Mouse (Mus musculus): ENCODE measurements at regions not wholly inside any gene's neighbourhood (a gene's known extent, or its start where the extent isn't known, plus 50 kb on each side); places are given as distances from the start of the nearest gene placed in this dataset.

DNA sequence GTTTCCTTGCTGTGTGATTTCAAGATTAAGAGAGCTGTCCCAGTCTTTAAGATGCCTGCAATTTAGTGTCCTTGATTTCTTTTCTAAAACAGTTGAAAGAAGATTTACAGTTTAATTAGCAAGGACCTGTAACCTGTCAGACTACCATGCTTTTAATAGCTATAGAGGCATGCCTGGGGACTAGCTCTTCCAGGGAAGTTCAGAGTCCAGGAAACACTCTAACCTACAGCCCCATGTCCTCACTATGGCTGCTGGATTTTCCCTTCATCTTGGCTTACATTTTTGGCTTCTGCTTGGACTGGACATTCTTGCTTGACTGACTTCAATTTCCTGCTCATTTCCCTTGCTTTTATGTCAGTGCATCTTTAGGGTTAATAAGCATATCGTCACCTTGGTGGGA lies 61.7 kb upstream of the Mtpn start:
- 82% methylated on average over 1 of the region's 1 CpGs for WGBS
- no peak overlapping the region for H3K4me3 ChIP-seq (replicated peaks)
- no peak for ATAC-seq (ENCODE audit: low FRiP score)

DNA sequence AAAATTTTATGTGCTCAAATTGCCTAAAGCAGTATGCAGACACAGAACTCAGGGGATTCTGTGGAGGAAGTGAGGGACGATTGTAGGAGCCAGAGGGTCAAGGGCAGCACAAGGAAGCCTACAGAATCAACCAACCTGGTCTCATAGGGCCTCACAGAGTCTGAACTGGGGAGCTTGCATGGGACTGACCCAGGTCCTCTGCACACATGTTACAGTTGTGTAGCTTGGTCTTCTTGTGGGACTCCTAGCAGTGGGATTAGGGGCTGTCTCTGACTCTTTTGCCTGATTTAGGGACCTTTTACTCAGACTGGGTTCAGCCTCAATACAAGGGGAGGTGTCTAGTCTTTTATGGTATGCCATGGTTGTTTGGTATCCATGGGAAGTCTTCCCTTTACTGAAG lies 60.2 kb upstream of the Mtpn start:
- Histone ChIP-seq H3K9me3 (no peaks in the 10 kb centered on the region), H3K36me3 (replicated peaks) (no peaks in the 10 kb centered on the region), H3K4me2 (no peak overlapping the region), H3K4me1 (no peaks in the 10 kb centered on the region), H3K27me3 (no peaks in the 10 kb centered on the region), H3K9ac (no peak overlapping the region), H3K4me3 (replicated peaks) (no peak overlapping the region), H3K27ac (no peak overlapping the region)
- ATAC-seq (ENCODE audit: low FRiP score), result no peak
- 75% methylated on average over 1 of the region's 1 CpGs for WGBS

More for the DNA sequence above, 61.7 kb upstream of the Mtpn start:
- no peaks in the 10 kb centered on the region for H3K4me1 ChIP-seq
- no peaks in the 10 kb centered on the region for H3K27me3 ChIP-seq
- H3K4me2 ChIP-seq, result no peak overlapping the region
- no peak overlapping the region for H3K9ac ChIP-seq
- H3K36me3 ChIP-seq (replicated peaks), result no peaks in the 10 kb centered on the region
- no peaks in the 10 kb centered on the region for H3K9me3 ChIP-seq
- H3K27ac ChIP-seq, result no peak overlapping the region

DNA sequence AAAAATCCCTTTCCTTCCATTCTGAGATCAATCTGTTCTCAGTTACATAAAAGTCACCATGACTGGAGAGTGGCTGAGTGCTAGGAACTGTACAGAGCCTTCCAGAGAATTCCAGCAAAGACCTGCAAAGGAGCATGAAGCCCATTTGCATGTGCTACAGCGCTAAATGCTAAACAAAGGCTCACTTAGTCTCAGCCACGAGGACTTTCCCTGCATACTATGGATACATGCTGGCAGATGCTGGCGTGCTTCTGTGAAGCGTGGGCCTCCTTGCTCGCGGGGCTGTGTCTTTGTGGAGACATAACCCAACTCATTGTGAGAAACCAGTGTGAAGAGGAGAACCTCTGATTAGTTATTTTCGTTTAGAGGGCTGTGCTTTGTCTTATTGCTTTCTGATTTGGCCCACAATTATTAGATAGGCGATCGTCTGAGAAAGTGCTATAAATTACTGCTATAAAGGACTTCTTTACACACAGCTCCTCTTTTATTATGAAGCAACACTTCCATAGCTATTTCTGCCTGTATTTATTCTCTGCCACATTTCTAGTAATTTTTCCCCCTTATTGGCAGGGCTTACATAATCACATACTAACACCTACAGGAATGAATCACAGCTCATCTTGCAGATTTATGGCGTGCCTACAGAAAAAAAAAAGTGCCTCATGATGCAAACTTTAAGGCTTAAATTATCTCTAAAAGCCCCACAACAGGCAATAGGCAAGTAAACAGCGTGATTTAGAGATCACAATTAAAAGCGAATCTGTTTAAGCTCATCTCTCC lies 58.9 kb upstream of the Mtpn start:
- ATAC-seq (ENCODE audit: low FRiP score), result no peak
- Histone ChIP-seq H3K9ac (no peak overlapping the region), H3K9me3 (no peaks in the 10 kb centered on the region), H3K27me3 (no peaks in the 10 kb centered on the region), H3K4me2 (no peak overlapping the region), H3K4me1 (no peaks in the 10 kb centered on the region), H3K27ac (no peak overlapping the region), H3K4me3 (replicated peaks) (no peak overlapping the region), H3K36me3 (replicated peaks) (no peaks in the 10 kb centered on the region)
- 65% methylated on average over 12 of the region's 12 CpGs for WGBS

DNA sequence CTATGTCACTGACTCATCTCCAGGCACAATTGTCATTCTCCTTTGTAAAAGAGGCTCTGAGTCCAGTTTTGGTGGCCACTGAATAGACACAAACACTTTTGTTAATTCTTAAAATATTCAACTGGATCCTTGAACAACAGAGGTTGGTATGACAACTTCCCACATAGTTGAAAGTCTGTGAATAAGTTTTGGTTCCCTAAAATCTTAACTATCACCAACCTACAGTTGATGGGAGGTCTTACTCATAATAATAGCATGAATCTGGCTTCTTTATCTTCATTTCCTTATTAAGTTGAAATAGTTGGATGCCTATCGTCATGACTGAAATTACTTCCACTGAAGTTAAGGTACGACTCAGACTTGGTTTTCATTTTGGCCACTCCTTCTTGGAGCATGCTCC lies 55.3 kb upstream of the Mtpn start:
- Histone ChIP-seq H3K4me2 (no peak overlapping the region), H3K27ac (no peak overlapping the region), H3K27me3 (no peaks in the 10 kb centered on the region), H3K9ac (no peak overlapping the region), H3K4me1 (no peaks in the 10 kb centered on the region), H3K4me3 (replicated peaks) (no peak overlapping the region), H3K36me3 (replicated peaks) (no peaks in the 10 kb centered on the region), H3K9me3 (no peaks in the 10 kb centered on the region)
- 82% methylated on average over 2 of the region's 2 CpGs for WGBS
- no peak for ATAC-seq (ENCODE audit: low FRiP score)

DNA sequence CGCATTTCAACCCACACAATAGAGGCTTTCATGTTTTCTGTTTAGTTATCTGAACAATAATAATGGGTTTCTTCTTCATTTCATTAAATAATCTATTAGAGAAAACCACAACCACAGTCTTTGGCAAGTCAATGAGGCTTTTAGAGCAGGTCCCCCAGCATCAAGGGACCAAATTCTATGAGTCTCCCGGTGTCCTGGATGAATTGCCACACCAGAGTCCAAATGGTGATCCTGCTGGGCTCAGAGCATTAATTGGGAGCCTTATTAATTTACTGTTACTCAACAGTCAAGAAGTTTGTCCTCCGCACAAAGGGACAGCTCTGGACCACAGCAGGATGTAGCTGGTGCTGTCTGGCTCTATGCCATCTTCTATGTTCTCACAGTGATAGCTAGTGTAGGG lies 52.5 kb upstream of the Mtpn start:
- Histone ChIP-seq H3K9me3 (no peaks in the 10 kb centered on the region), H3K9ac (no peak overlapping the region), H3K36me3 (replicated peaks) (no peaks in the 10 kb centered on the region), H3K4me3 (replicated peaks) (no peak overlapping the region), H3K27ac (no peak overlapping the region), H3K27me3 (no peaks in the 10 kb centered on the region), H3K4me1 (no peaks in the 10 kb centered on the region), H3K4me2 (no peak overlapping the region)
- no peak for ATAC-seq (ENCODE audit: low FRiP score)
- WGBS, result 74% methylated on average over 3 of the region's 3 CpGs

Data from forebrain, embryonic 12.5 days (tissue).